Mouse (Mus musculus) ES-Bruce4 (cell line): ENCODE results near the gene Slc4a3.

ENCODE experiments used
- CTCF ChIP-seq: IDR thresholded peaks from one replicate; pipeline ENCODE4 v1.8.1; 2011; ENCODE audit warnings: low read depth, low read length
- EP300 ChIP-seq: IDR thresholded peaks from 2 replicates; pipeline ENCODE4 v1.6.1; 2011; ENCODE audit warnings: low read depth, low read length; ENCODE audit not compliant: insufficient read depth
- POLR2A ChIP-seq: IDR thresholded peaks from one replicate; pipeline ENCODE4 v1.8.1; 2011; ENCODE audit warnings: low read length; ENCODE audit not compliant: insufficient read depth

DNA sequence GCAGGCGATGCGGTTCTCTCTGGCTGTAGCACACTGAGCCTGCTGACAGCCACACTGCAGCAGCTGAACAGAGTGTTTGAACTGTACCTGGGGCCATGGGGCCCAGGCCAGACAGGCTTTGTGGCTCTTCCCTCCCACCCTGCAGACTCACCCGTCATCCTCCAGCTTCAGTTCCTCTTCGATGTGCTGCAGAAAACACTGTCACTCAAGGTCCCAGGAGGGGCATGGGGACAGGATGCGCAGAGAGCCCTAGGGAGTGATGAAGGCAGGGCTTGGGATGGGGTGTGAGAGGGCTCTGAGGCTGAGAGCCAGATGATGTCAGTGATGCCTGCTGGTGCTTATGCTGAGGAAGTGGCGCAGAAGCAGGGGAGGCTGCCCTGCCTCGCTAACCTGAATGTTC is 21.4 kb upstream of the Slc4a3 start:
- TF ChIP-seq CTCF (no peak), POLR2A (no peak), EP300 (no peak)
